Mouse (Mus musculus) olfactory bulb, adult 2 months (tissue): ENCODE data around the gene Ddx5.

Source experiments
- CTCF ChIP-seq: fragments of 200-500 bp; IDR thresholded peaks from 2 replicates; pipeline ENCODE4 v1.5.1; 2012; ENCODE audit warnings: low read depth, mild to moderate bottlenecking, low read length, moderate library complexity; ENCODE audit not compliant: insufficient read depth
- POLR2A ChIP-seq: fragments of 200-500 bp; IDR thresholded peaks from 2 replicates; pipeline ENCODE4 v1.6.1; 2012; ENCODE audit warnings: mild to moderate bottlenecking, low read depth, low read length, moderate library complexity; ENCODE audit not compliant: insufficient read depth

DNA sequence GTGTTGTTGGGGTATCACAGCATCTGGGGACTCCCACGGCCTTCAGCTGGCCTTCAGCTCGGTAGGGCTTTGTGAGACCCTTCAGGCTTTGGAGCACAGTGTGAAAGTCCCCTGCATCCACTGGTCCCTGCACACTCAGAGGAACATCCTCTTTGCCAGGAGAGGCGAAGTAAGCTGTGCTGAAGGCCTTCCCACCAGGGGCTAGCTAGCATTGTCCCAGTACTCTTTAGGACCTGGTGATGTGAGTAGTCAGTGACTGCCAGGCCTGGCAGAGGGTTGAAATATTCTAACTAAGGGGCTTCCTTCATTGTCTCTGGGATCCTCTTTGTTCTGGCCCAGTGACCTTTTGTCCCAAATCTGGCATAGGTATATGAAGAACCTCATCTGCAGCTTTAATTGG lies 52.4 kb downstream of the Ddx5 start:
- no peak for TF ChIP-seq CTCF
- no peak for TF ChIP-seq POLR2A
